Mouse (Mus musculus) 3T3-L1 (cell line): ENCODE data around the gene Snapc5.
A peak's percentile ranks its signal among the peaks of the same experiment; 100 is the strongest.
"Not testable (repeated sequence)": the region's sequence is repeated elsewhere in the genome, so short reads cannot be mapped to it uniquely, and the experiment has no call there.

ENCODE experiments used
- DNase-seq: peaks from one replicate; pipeline ENCODE4 v3.0.0-alpha.2; 2015; ENCODE audit warnings: low read depth, low spot score

The Snapc5 gene

DNA sequence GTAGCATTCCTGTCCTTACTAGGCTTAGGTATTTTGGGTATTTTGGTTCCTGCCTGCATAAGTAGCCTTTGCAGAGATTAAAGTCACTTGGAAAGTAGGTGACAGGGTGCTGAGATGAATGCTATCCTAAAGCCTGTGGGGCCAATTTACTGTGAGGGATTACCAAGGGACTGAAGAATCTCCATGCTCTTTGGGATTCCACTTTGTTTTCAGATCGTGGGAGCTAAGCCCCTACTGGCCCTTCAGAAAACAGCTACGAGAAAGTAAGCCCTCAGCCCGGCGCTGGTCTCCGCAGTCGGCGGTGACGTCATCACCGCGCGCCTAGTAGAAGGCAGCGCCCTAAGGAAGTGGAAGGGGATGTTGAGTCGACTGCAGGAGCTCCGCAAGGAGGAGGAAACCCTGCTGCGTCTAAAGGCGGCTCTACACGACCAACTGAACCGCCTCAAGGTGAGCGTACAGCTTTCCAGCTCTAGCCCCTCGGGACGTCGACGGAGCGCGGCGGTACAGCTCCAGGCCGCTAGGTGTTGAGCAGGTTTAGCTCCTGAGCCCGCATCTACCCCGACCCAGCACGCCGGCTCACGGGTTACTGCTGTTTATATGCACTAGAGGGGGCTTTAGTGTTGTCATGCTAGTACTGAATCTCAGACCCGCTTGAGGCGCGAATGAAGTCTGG is at the start of gene Snapc5:
Snapc5 (plus strand) TSS at position 301 of the 673 bp plus-strand sequence.
- DNase-seq: peak; percentile 94

DNA sequence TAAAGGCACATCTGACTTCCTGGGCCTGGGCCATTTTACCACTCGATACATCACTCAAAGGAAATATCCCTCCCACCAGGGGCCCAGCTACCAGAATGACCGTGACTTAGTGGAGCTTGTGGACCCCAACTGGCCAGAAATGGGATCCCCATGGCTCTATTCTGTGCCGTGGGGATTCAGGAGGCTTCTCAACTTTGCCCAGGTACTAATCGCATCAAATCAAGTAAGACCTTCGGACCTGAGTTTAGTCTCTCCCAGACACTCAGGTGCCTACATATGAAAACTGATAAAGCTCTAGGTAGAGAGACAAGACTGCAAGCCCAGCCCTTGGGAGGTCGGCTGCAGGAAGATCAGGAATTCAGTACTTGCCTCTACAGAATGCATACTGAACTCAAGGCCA is 47.5 kb upstream of the Snapc5 start:
- no peak for DNase-seq

DNA sequence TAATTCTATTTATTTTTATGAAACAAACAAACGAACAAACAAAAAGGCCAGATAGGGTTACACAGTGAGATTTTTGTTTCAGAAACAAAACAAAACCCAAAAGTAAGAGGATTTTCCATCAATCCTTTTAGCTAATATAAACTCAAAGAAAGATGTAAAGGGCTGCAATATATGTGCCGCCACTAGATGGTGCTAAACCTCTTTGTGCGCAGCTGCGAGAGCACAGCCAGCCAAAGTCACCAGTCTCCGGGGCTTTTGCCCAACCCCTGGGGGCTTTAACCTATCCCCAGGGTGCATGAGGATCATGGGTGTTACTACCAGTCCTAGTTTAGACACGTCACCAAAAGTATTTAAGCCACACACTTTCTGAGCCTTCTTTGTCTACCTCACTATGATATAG is 40.2 kb upstream of the Snapc5 start:
- peak; percentile 67 for DNase-seq

DNA sequence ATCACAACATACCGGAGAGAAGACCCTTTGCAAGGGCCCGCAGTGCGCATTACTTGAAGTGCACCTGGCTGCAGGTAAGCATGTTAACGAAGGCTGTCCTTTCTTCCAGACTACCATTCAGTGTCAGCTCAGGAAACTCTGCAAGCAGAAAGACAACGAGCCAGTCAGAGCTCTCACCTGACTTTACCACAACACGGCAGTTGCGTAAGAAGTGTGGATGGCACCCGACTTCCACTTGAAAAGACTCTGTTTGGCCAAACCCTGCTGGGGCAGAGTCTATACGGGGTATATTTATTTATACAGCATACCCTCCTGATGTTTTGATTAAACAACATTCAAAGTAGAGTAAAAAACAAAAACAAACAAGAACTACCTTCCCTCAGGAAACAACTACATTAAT is 39.2 kb upstream of the Snapc5 start:
- DNase-seq: no peak

DNA sequence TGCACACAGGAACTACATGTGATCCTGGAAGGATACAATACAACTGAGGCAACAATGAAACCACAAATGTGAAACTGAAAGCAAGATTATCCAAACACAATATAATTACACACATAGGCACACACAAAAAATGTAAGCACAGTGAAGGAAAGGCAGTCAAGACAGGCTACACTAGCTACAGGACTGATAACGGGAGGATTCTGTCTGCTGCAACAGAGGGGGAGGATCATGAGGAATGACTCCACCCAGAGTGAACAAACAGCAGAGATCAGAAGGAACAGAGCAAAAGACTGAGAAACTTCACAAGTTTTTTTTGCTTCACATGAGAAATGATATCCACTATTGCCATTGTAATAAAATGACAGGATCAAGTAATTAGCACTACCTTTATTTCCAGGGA is 22.4 kb upstream of the Snapc5 start:
- DNase-seq: no peak

DNA sequence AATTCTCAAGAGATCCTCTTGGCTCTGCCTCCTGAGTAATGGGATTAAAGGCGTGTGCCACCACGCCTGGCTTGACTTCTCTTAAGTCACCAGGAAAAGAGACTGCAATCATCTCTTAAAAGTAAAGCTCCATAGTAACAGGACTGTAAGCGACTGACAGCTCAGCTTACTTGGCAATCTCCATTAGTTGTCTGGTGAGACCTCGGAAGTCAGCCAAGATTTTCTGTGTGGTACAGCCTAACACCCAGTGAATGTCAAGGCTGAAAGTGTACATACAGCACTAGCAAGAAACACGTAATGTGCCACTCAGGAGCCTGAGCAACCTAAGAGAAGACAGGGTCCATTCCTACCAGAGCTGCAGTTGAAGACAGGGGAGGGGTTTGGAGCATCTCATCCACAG is 18.6 kb upstream of the Snapc5 start:
- no peak for DNase-seq

DNA sequence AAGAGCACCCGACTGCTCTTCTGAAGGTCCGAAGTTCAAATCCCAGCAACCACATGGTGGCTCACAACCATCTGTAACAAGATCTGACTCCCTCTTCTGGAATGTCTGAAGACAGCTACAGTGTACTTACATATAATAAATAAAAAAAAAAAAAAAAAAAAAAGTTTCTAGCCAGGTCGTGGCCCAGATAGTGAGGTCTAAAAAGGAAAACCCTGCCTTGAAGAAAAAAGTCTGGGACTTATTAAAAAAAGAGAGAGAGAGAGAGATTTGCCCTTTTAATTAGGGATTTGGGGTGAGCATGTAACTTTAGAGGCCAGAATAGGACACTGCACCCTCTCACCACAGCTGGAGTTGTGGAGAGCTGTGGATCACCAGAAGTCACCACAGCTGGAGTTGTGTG is 9.1 kb upstream of the Snapc5 start:
- not testable (repeated sequence) for DNase-seq

DNA sequence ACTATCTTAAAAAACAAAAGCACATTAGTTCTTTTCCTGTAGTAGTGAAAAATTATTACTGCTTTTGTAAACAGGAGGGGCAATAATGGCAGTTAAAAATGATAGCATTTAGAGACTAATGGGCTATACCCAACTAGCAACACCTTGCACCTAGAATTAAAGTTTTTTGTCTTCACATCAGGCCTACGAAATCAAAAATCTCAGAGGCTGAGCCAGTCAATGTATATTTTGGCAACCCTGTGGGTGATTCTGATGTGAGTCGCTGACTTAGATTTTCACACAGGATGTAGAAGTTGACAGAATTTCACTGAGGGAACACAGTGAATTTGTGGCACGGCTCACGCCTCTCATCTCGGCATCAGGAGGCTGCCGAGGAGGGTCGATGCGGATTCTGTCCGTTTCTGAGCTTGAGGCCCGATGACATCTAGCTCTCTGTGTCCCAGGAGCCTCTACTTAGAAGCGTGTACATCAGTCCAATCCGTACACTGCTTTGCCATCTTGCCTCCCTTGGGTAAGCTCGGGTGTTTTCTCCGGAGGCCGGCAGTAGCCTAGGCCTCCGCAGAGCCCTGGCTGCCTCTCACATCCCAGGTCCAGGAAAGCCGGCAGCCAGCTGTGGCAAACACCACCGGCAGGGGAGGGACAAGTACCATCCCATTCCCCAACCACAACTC is 6.8 kb upstream of the Snapc5 start:
- no peak for DNase-seq

DNA sequence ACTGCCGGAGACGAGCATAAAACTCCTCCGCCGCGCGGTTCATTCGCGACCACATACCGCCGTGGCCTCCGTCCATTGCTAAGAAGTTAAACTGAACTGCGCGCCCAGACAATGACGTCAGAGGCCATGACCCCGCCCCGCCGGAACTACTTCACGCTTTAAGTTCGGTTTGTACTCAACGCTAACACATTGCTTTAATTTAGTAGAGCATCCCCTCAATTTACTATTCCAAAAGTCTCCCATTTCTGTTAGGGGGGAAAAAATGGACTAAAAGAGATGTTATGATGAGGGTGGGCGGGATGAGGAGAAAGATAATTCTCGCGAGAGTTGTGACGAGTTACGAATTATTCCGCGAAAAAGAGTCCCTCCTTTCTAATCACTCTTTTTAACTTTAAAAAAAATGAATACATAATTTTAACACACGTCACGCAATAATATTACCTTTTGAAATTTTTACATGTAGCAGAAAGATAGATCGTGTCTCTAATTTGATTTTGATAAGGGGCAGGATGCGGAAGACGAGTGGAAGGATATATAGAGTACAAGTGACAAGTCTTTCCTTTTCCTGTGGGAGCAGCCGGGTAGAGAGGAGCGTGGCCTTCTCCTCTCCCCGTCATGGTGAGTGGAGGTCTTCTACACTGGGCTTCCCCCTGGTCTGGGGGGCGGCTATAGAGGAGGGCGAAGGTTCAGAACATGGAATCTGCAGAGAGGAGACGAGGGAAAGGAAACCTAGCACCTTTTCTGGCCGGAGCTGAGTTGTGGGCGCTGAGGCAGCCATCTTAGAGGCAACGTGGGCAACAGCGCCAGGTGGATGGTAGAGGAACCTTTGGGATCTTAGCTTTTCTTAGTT is 6.0 kb upstream of the Snapc5 start, which contains the start of the genes Zwilch and Rpl4:
Zwilch (minus strand) TSS at position 289 of the 850 bp plus-strand sequence.
Rpl4 (plus strand) TSS at position 560 of the 850 bp plus-strand sequence.
- peak; percentile 85 for DNase-seq

DNA sequence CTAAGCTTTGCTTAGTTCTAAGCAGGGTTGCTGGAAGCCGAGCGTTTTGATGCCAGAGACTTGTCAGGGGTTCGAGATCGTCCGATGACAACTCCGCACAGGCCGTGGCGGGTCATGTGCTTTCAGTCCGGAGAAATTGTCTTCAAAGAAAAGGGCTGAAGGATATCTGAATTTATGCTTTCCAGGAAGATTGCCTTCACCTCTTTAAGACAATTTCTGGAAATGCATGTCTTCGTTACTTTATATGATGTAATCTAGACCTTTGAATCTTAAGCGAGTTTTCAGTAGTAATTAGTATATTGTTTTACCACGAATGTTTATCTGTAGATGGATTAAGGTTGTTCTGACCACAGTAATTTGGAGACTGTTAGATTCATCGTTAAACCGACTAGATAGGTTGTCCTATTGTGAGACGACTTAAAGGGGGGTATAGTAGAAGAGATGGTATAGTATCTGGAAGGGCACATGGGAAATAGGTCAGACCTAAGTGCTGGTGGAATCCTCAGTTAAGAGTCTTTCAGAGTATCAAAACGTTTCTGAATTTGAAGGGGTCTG is 5.3 kb upstream of the Snapc5 start:
- DNase-seq: no peak

DNA sequence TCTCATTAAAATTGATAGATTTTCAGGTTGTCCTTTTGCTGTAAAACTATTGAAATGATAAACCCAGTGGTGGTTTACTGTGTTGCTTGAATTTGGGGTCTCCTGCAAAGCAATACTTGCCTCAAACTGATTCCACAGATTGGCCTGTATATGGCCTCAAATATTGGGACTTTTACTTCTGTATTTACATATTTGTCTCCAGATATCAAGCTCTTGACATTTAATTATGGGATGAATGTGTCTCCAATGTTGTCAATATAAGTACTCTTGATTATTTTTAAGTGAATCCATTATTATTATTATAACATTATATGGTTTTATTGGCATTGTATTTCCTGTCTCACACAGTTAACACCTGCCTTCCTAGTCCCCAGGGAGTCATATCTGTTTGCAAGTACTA is 4.7 kb upstream of the Snapc5 start:
- no peak for DNase-seq

DNA sequence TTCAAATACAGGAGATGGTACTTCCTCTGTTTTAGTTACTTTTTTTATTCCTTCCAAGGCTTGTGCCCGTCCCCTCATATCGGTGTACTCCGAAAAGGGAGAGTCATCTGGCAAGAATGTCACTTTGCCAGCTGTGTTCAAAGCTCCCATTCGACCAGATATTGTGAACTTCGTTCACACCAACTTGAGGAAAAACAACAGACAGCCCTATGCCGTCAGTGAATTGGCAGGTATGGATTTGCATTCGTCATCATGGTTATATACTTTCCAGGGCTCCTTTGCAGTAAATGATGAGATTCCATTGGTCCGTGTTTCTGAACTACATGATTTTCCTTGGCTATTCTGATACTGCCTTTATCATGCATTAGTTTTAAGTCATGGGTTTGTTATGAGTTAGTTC is 4.3 kb upstream of the Snapc5 start:
- DNase-seq: peak; percentile 43

DNA sequence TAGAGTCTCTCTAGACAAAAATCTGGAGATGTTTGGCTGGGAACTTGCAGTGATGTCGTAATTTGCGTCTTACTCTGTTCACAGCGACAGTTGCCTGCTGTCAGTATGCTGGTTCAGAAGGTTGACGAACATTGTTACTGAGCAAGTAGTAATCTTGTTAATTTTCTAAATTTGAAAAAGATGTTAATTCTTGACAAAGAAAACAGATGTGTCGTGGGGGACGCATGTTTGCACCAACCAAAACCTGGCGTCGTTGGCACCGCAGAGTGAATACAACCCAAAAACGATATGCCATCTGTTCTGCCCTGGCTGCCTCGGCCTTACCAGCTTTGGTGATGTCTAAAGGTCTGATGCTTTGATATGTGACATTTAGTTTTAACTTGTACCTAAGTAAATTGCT is 3.7 kb upstream of the Snapc5 start:
- no peak for DNase-seq

DNA sequence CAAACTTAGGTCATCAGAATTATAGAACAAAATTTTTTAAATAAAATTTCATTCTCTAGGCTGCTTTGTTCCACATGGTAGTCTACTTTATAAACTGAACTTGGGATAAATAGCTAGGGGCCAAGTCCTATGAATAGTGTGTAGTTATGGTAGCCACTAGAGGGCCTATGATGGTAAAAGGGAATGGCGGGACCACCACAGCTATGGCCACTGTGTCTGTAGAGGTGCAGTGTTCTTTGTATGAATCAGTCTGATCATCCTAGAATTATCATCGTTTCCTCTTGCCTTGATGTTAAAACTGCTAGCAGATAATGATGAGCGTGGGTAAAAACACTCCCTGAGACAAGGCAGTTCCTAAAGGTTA is 482 bp upstream of the Snapc5 start:
- DNase-seq: peak; percentile 71

DNA sequence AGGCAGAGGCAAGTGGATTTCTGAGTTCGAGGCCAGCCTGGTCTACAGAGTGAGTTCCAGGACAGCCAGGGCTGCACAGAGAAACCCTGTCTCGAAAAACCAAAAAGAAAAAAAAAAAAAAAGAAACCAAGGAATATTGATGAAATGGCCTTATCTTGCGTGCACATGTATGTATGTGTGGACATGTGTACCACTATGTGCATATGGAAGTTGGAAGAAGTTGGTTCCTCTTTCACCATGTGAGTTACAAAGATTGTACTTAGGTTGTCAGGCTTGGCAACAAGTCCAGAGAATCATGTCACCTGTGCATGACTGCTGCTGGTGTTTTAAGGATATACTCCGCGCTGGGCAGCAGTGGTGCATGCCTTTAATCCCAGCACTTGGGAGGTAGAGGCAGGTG is 4.2 kb downstream of the Snapc5 start:
- not testable (repeated sequence) for DNase-seq

DNA sequence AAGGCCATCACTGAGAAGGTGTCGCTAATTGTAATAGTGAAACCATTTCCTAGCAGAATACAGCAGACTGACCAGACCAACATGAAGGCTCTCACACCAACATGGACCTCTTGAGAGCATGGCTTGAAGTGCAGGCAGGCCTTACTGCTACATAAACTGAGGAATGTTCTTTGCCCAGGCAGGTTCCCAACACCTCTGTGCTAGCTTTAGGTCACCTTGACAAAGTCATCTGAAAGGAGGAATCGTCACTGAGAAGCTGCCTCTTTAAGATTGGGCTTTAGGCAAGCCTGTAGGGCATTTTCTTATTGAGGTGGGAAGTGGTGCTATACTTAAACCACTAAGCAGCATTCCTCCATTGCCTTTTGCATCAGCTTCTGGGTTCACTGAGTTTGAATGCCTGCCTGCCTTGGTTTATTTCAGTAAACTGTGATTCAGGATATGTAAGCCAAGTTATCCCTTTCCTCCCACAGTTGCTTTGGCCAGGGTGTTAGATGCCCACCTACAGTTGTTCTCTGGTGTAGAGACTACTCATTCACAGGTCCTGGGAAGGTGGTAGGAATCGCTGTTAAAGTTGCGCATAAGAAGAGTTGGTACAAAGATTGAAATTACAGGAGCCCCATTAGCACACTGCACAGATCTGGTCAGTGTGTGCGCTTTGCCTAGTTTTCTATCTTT is 5.2 kb downstream of the Snapc5 start:
- DNase-seq: no peak

DNA sequence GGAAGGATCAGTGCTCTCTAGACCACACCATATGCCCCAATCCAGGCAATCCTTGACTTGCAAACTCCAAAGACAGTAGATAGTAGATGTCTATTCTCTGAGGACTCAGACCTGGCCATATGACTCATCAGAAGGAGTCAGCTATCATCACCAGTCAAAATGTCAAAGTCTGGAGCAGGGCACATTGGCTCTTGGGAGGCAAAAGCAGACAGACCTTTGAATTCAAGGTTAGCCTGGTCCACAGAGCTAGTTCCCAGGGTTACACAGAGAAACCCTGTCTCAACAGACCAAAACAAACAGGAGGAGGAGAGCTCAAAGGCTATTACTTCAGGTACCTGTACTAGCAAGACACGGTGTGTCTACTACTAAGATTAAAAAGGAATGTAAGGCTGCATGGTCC is 14.8 kb downstream of the Snapc5 start:
- DNase-seq: no peak

DNA sequence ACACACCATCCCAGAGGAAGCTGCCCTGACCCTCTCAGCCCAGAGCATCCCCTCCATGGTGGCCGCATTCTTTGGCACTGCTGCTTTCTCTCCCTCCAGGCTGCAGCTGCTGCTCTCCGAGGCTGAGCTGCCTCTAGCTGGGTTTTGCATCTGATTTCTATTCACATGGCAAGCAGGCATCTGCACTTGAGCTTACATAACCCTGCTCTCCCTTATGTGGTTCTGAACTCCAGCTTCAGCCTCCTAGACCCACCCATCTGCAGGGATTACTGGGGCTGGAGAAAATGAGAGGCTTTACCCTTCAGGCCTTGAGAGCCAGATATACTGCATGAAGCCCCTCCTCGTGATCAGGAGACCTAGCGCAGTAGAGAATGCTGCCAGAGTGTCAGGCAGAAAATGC is 16.5 kb downstream of the Snapc5 start:
- no peak for DNase-seq

DNA sequence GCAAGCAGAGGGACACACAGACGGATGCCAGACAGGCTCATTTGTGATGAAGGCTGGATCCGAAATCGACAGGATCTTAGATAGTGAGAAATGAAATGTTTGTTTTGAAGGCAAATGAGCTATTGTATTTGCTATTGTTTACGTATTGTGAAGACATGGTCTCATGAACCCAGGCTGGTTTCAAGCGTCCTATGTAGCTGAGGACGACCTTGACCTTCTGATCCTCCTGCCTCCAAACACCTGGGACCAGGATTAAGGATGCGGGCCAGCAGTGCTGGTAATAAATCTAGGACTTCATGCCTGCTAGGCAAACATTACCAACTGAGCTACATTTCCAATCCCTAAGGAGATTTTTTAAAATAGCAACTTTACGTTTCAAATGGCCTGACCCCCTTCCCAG is 18.4 kb downstream of the Snapc5 start:
- DNase-seq: no peak

DNA sequence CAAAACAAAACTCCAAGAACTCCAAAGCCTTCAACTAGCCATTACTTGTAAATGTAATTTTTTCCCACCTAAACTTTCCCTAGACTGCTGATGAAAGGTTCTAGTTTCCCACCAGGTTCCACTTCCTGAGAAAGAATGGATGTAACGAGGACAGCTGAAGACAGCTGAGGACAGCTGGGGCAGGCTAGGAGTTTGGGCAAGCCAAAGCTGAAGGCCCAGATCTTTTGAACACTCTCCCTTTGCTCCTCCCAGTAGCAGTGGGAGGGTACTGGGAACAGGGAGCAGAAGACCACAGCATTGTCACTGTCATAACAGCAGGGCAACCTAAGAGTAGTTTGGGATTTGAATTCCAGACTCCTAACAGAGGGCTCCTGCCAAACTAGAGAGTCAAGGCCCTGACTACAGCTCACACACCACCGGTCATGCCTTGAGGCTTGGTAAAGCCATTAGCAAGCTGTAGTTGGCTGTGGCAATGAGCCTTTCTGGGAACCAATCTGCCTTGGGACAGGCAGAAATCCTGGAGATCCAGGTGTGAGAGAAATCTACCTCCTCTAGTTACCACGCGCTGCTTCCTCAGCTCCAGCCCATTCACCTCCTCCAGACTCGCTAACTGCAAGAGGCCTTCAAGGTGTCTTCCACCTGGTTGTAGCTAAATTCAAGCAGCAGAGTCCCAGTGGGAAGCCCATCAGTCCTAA is 19.1 kb downstream of the Snapc5 start:
- DNase-seq: no peak
